Mouse (Mus musculus): ENCODE data around the gene Gm42715. TPM values are rescaled to one million over a fixed set of nuclear protein-coding genes. Genes with fewer than 3 reads are reported as not detected.
A peak's percentile ranks its signal among the peaks of the same experiment; 100 is the strongest.

Gm42715 gene
- polyA plus RNA-seq, 1 experiment from 2014 or later, result 25.1 TPM

GRCm38 (mm10) chr7:127616336-127616735, 97.0 kb downstream of the Gm42715 start:
- ATAC-seq (ENCODE audit: low FRiP score, low TSS enrichment), result no peak
- Histone ChIP-seq H3K27ac (ENCODE audit: low read depth, low read length) (no peak overlapping the region), H3K9me3 (ENCODE audit: control insufficient read depth, low read length) (0 out of 2 replicates have a peak, but pooled peaks cover 2% of the 10 kb centered on the region), H3K36me3 (ENCODE audit: control insufficient read depth, insufficient read depth, low read length) (peaks cover 14% of the 10 kb centered on the region), H3K4me3 (ENCODE audit: low read length) (no peak overlapping the region), H3K27me3 (ENCODE audit: control insufficient read depth, insufficient read depth, low read length) (no peaks in the 10 kb centered on the region), H3K4me1 (ENCODE audit: control insufficient read depth, insufficient read depth, low read length) (peaks cover 14% of the 10 kb centered on the region), H3K9ac (ENCODE audit: low read depth, low read length) (no peak overlapping the region), H3K4me2 (replicated peaks; ENCODE audit: low read depth, low read length) (peak overlapping the region; percentile 81; the same call in 1 of the 2 replicates)
- 67% methylated on average over 1 of the region's 1 CpGs for WGBS

Small RNA genes lying within 50 kb of the gene (microRNA-seq; reads per million reads assigned to microRNA genes)
- gene Gm47278, result not detected
- not detected for gene Mir7060

Other genes starting within 250 kb of the Gm42715 start
- 112 and 132 TPM in 2 replicates for gene Sephs2, start 245.5 kb upstream of the Gm42715 start, polyA plus RNA-seq (2014; fragmentation: Nextera tagmentation; extraction: Ambion mirVana)
- gene Itgal, start 223.3 kb upstream of the Gm42715 start, polyA plus RNA-seq (2014; fragmentation: Nextera tagmentation; extraction: Ambion mirVana), result 0.80 and 1.0 TPM in 2 replicates
- 7.0 and 7.6 TPM in 2 replicates for gene Zfp768, start 174.0 kb upstream of the Gm42715 start, polyA plus RNA-seq (2014; fragmentation: Nextera tagmentation; extraction: Ambion mirVana)
- gene Zfp747, start 143.5 kb upstream of the Gm42715 start, polyA plus RNA-seq (2014; fragmentation: Nextera tagmentation; extraction: Ambion mirVana), result 5.7 and 8.4 TPM in 2 replicates
- gene 9130019O22Rik, start 132.4 kb upstream of the Gm42715 start, polyA plus RNA-seq (2014; fragmentation: Nextera tagmentation; extraction: Ambion mirVana), result 2.6 and 7.2 TPM in 2 replicates
- gene E430018J23Rik, start 126.0 kb upstream of the Gm42715 start, polyA plus RNA-seq (2014; fragmentation: Nextera tagmentation; extraction: Ambion mirVana), result 5.5 and 8.0 TPM in 2 replicates
- 6.8 and 8.8 TPM in 2 replicates for gene Zfp764, start 112.8 kb upstream of the Gm42715 start, polyA plus RNA-seq (2014; fragmentation: Nextera tagmentation; extraction: Ambion mirVana)
- gene Zfp688, start 97.5 kb upstream of the Gm42715 start, polyA plus RNA-seq (2014; fragmentation: Nextera tagmentation; extraction: Ambion mirVana), result 26.8 and 27.6 TPM in 2 replicates
- gene Zfp689, start 70.4 kb upstream of the Gm42715 start, polyA plus RNA-seq (2014; fragmentation: Nextera tagmentation; extraction: Ambion mirVana), result 6.4 and 10.8 TPM in 2 replicates
- gene Prr14, start 60.0 kb upstream of the Gm42715 start, polyA plus RNA-seq (2014; fragmentation: Nextera tagmentation; extraction: Ambion mirVana), result 40.9 and 48.4 TPM in 2 replicates
- gene Fbrs, start 40.4 kb upstream of the Gm42715 start, polyA plus RNA-seq (2014; fragmentation: Nextera tagmentation; extraction: Ambion mirVana), result 16.1 and 16.7 TPM in 2 replicates
- 43.0 and 82.3 TPM in 2 replicates for gene Srcap, start 7.6 kb upstream of the Gm42715 start, polyA plus RNA-seq (2014; fragmentation: Nextera tagmentation; extraction: Ambion mirVana)
- 6.3 and 10.0 TPM in 2 replicates for gene Tmem265, start 41.8 kb downstream of the Gm42715 start, polyA plus RNA-seq (2014; fragmentation: Nextera tagmentation; extraction: Ambion mirVana)
- 37.8 and 39.8 TPM in 2 replicates for gene Phkg2, start 53.8 kb downstream of the Gm42715 start, polyA plus RNA-seq (2014; fragmentation: Nextera tagmentation; extraction: Ambion mirVana)
- gene Ccdc189, start 69.0 kb downstream of the Gm42715 start, polyA plus RNA-seq (2014; fragmentation: Nextera tagmentation; extraction: Ambion mirVana), result 12.7 and 14.5 TPM in 2 replicates
- 25.5 and 41.5 TPM in 2 replicates for gene Rnf40, start 69.2 kb downstream of the Gm42715 start, polyA plus RNA-seq (2014; fragmentation: Nextera tagmentation; extraction: Ambion mirVana)
- 14.0 and 23.5 TPM in 2 replicates for gene Zfp629, start 96.2 kb downstream of the Gm42715 start, polyA plus RNA-seq (2014; fragmentation: Nextera tagmentation; extraction: Ambion mirVana)
- 65.9 and 79.1 TPM in 2 replicates for gene Bcl7c, start 189.3 kb downstream of the Gm42715 start, polyA plus RNA-seq (2014; fragmentation: Nextera tagmentation; extraction: Ambion mirVana)
- gene Ctf1, start 193.2 kb downstream of the Gm42715 start, polyA plus RNA-seq (2014; fragmentation: Nextera tagmentation; extraction: Ambion mirVana), result 17.5 and 23.7 TPM in 2 replicates
- gene Ctf2, start 212.6 kb downstream of the Gm42715 start, polyA plus RNA-seq (2014; fragmentation: Nextera tagmentation; extraction: Ambion mirVana), result 0.43 and 0.55 TPM in 2 replicates
- 6.2 and 10.0 TPM in 2 replicates for gene Fbxl19, start 225.0 kb downstream of the Gm42715 start, polyA plus RNA-seq (2014; fragmentation: Nextera tagmentation; extraction: Ambion mirVana)